Mouse (Mus musculus) limb, embryonic 15.5 days (tissue): ENCODE measurements around the gene Gm43951. TPM values are rescaled to one million over a fixed set of nuclear protein-coding genes. Genes with fewer than 3 reads are reported as not detected.
A peak's percentile ranks its signal among the peaks of the same experiment; 100 is the strongest.

ENCODE experiments used
- ATAC-seq: fragments of 200-750 bp; cut with Nextera tagmentation; 2 replicates; pipeline ENCODE4 v1.8.0; 2017; ENCODE audit warnings: low read depth, moderate TSS enrichment; ENCODE audit not compliant: insufficient number of reproducible peaks, low FRiP score, low TSS enrichment
- H3K27ac ChIP-seq: fragments of 300-500 bp; sonication (generic); 2 replicates; pipeline ENCODE4 v1.5.1; 2015; ENCODE audit warnings: moderate library complexity, mild to moderate bottlenecking, inconsistent platforms
- H3K27me3 ChIP-seq: fragments of 300-500 bp; sonication (generic); 2 replicates; pipeline ENCODE4 v1.6.1; 2015; ENCODE audit warnings: inconsistent platforms
- H3K36me3 ChIP-seq: fragments of 300-500 bp; sonication (generic); 2 replicates; pipeline ENCODE4 v1.6.1; 2015; ENCODE audit warnings: inconsistent platforms
- H3K4me1 ChIP-seq: fragments of 300-500 bp; sonication (generic); 2 replicates; pipeline ENCODE4 v1.6.1; 2015; ENCODE audit warnings: inconsistent platforms
- H3K4me2 ChIP-seq: fragments of 300-500 bp; sonication (generic); 2 replicates; pipeline ENCODE4 v1.6.1; 2015; ENCODE audit warnings: mild to moderate bottlenecking, inconsistent platforms
- H3K4me3 ChIP-seq: fragments of 300-500 bp; sonication (generic); 2 replicates; pipeline ENCODE4 v1.5.1; 2015; ENCODE audit warnings: mild to moderate bottlenecking, inconsistent platforms
- H3K9ac ChIP-seq: fragments of 300-500 bp; sonication (generic); 2 replicates; pipeline ENCODE4 v1.6.1; 2015; ENCODE audit warnings: inconsistent platforms
- H3K9me3 ChIP-seq: fragments of 300-500 bp; sonication (generic); 2 replicates; pipeline ENCODE4 v1.6.1; 2016; ENCODE audit warnings: inconsistent platforms
- WGBS: fragments of 180-500 bp; shearing (Covaris S2); methylation state at CpG from one replicate; pipeline ENCODE4 v1.1.7; 2015; 5-methylcytosine and 5-hydroxymethylcytosine counted together
- polyA plus RNA-seq: library from polyadenylated mRNA; unstranded; fragments of >200 nt; fragmentation: Nextera tagmentation; extraction: Ambion mirVana; gene quantifications from 2 replicates; pipeline ENCODE4 v1.2.1, GENCODE M21; 2015

The Gm43951 gene
- 0.29 and 0.56 TPM in 2 replicates for polyA plus RNA-seq

DNA sequence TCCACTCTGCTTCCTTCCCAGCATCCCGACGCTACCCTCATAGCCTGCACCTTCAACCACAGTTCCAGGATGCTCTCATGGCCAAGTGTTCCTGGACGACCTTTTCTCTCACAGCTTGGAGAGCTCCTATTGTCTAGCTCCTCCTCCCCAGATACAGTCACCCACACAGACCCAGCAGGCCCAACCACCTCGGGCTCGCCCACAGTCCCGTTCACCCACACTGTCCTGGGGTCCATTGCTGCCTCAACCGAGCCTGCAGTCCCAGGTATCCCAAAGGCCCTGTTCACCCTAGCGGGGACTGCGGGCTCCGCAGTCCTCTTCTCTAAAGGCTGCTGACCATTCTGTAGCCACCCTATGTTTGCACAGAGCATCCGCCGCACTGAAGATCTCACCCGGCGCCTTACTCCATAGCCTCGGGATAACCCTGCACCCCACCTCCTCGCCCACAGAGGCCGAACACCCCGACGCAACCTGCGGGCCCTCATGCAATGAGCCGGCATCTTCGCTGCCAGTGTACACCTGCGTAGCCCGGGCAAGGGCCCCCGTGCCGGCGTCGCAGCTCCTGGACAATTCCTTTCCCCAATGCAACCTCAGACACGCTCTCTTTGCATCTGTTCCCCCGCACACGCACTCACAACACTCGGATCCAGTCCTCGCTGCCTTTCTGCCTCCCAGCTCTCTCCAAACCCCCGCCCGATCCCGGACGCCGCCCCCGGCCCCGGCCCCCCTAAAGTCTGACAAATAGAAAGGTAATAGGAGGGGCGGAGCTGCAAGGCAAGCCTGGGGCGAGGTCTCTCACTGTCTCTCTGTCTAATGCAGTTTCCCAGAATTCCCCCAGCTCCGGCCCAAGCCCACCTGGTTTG lies at the start of gene Gm43951:
Gene Gm43951, minus strand, starts transcription at position 500 of the 863 bp plus-strand sequence.
- Histone ChIP-seq H3K4me2 (peak within 1 kb of the TSS; percentile 87), H3K4me3 (peak within 1 kb of the TSS; percentile 82), H3K27me3 (no peaks in the 10 kb centered on the region), H3K4me1 (peaks cover 25% of the 10 kb centered on the region), H3K9me3 (no peaks in the 10 kb centered on the region), H3K27ac (peak within 1 kb of the TSS; percentile 80), H3K36me3 (peaks cover 23% of the 10 kb centered on the region), H3K9ac (peak within 1 kb of the TSS; percentile 54)
- WGBS, result under 1% methylated on average over 43 of the region's 43 CpGs
- ATAC-seq, result no peak

GRCm38 (mm10) chr11:72256441-72256840 lies 49.8 kb upstream of the Gm43951 start:
- WGBS, result 81% methylated on average over 2 of the region's 2 CpGs
- H3K9ac ChIP-seq, result no peak overlapping the region
- no peak overlapping the region for H3K4me3 ChIP-seq

GRCm38 (mm10) chr11:72255629-72256028 lies 49.0 kb upstream of the Gm43951 start:
- no peak overlapping the region for H3K27ac ChIP-seq
- WGBS, result 92% methylated on average over 4 of the region's 4 CpGs
- H3K4me1 ChIP-seq, result no peaks in the 10 kb centered on the region
- ATAC-seq, result no peak
- no peaks in the 10 kb centered on the region for H3K27me3 ChIP-seq
- no peak overlapping the region for H3K4me3 ChIP-seq
- no peaks in the 10 kb centered on the region for H3K9me3 ChIP-seq
- H3K9ac ChIP-seq, result no peak overlapping the region
- H3K36me3 ChIP-seq, result no peaks in the 10 kb centered on the region
- no peak overlapping the region for H3K4me2 ChIP-seq

More at GRCm38 (mm10) chr11:72256441-72256840, 49.8 kb upstream of the Gm43951 start:
- Histone ChIP-seq H3K4me2 (no peak overlapping the region), H3K27me3 (no peaks in the 10 kb centered on the region), H3K27ac (no peak overlapping the region), H3K36me3 (no peaks in the 10 kb centered on the region), H3K4me1 (no peaks in the 10 kb centered on the region), H3K9me3 (no peaks in the 10 kb centered on the region)
- ATAC-seq, result no peak

GRCm38 (mm10) chr11:72245196-72245753 lies 38.6 kb upstream of the Gm43951 start:
- Histone ChIP-seq H3K27ac (no peak overlapping the region), H3K9ac (no peak overlapping the region), H3K4me1 (no peaks in the 10 kb centered on the region), H3K27me3 (peaks cover 4% of the 10 kb centered on the region; the same call in 1 of the 2 replicates), H3K4me3 (no peak overlapping the region), H3K4me2 (no peak overlapping the region), H3K9me3 (no peaks in the 10 kb centered on the region), H3K36me3 (no peaks in the 10 kb centered on the region)
- 55% methylated on average over 8 of the region's 8 CpGs for WGBS
- ATAC-seq, result no peak

GRCm38 (mm10) chr11:72240062-72240860 lies 33.6 kb upstream of the Gm43951 start:
- 67% methylated on average over 4 of the region's 4 CpGs for WGBS
- Histone ChIP-seq H3K9me3 (no peaks in the 10 kb centered on the region), H3K27ac (no peak overlapping the region), H3K4me1 (no peaks in the 10 kb centered on the region), H3K36me3 (no peaks in the 10 kb centered on the region), H3K9ac (no peak overlapping the region), H3K4me2 (no peak overlapping the region), H3K27me3 (no peaks in the 10 kb centered on the region), H3K4me3 (no peak overlapping the region)
- no peak for ATAC-seq

- Histone ChIP-seq H3K36me3 (no peaks in the 10 kb centered on the region), H3K9me3 (no peaks in the 10 kb centered on the region), H3K9ac (no peak overlapping the region), H3K4me3 (no peak overlapping the region), H3K4me1 (no peaks in the 10 kb centered on the region), H3K4me2 (no peak overlapping the region), H3K27ac (no peak overlapping the region), H3K27me3 (no peaks in the 10 kb centered on the region)
- WGBS, result 56% methylated on average over 5 of the region's 5 CpGs
- no peak for ATAC-seq
Observed at GRCm38 (mm10) chr11:72234013-72234412, 27.4 kb upstream of the Gm43951 start.

GRCm38 (mm10) chr11:72232991-72233390 lies 26.4 kb upstream of the Gm43951 start:
- Histone ChIP-seq H3K27me3 (no peaks in the 10 kb centered on the region), H3K4me1 (no peaks in the 10 kb centered on the region), H3K4me2 (no peak overlapping the region), H3K9ac (no peak overlapping the region), H3K27ac (no peak overlapping the region), H3K9me3 (no peaks in the 10 kb centered on the region), H3K36me3 (no peaks in the 10 kb centered on the region), H3K4me3 (no peak overlapping the region)
- ATAC-seq, result no peak
- 57% methylated on average over 1 of the region's 1 CpGs for WGBS

GRCm38 (mm10) chr11:72232068-72232467 lies 25.4 kb upstream of the Gm43951 start:
- Histone ChIP-seq H3K9ac (no peak overlapping the region), H3K27me3 (no peaks in the 10 kb centered on the region), H3K4me1 (no peaks in the 10 kb centered on the region), H3K9me3 (no peaks in the 10 kb centered on the region), H3K27ac (no peak overlapping the region), H3K4me3 (no peak overlapping the region), H3K36me3 (no peaks in the 10 kb centered on the region), H3K4me2 (no peak overlapping the region)
- WGBS, result 87% methylated on average over 7 of the region's 7 CpGs
- ATAC-seq, result no peak

DNA sequence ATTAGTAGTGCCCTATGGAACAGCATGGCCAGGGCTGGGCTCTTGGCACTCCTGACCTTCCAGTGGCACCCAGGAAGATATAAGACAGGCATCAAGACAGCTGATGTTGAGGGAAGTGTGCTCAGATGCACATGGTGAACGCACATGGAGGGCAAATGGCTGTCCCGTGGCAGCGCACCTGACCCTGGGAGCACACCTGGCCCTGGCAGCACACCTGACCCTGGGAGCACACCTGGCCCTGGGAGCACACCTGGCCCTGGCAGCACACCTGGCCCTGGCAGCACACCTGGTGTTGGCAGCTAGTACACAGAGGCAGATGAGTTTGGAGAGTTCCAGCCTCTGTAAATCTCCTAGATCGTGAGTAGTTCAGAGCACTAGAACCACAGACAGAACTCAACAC lies 21.9 kb upstream of the Gm43951 start:
- no peaks in the 10 kb centered on the region for H3K36me3 ChIP-seq
- ATAC-seq, result no peak
- H3K9me3 ChIP-seq, result no peaks in the 10 kb centered on the region

DNA sequence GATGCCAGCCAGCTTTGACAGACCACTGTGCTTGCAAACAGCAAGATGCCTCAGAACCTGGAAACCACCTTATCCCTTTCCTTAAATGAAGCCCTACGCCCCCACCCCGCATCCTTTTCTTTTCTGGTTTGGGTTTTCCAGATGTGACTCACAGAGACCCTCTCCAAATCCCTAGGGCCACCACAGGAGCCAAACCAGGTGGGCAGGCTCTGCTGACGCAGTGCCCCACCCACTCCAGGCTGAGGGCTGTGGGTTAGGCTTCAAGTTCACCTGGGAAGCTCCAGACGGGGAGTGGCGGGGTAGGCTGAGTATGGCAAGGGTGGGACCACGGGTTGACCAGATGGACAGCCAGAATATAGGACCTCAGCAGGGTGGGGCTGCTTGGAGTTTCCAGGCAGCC lies 20.3 kb upstream of the Gm43951 start:
- Histone ChIP-seq H3K27ac (no peak overlapping the region), H3K4me2 (no peak overlapping the region), H3K4me3 (no peak overlapping the region), H3K9me3 (no peaks in the 10 kb centered on the region), H3K36me3 (no peaks in the 10 kb centered on the region), H3K27me3 (no peaks in the 10 kb centered on the region), H3K4me1 (no peaks in the 10 kb centered on the region), H3K9ac (no peak overlapping the region)
- 80% methylated on average over 6 of the region's 6 CpGs for WGBS
- no peak for ATAC-seq

More for the DNA sequence above, 21.9 kb upstream of the Gm43951 start:
- Histone ChIP-seq H3K27ac (no peak overlapping the region), H3K9ac (no peak overlapping the region), H3K4me2 (no peak overlapping the region), H3K4me3 (no peak overlapping the region), H3K27me3 (no peaks in the 10 kb centered on the region), H3K4me1 (no peaks in the 10 kb centered on the region)
- WGBS, result 80% methylated on average over 4 of the region's 4 CpGs

DNA sequence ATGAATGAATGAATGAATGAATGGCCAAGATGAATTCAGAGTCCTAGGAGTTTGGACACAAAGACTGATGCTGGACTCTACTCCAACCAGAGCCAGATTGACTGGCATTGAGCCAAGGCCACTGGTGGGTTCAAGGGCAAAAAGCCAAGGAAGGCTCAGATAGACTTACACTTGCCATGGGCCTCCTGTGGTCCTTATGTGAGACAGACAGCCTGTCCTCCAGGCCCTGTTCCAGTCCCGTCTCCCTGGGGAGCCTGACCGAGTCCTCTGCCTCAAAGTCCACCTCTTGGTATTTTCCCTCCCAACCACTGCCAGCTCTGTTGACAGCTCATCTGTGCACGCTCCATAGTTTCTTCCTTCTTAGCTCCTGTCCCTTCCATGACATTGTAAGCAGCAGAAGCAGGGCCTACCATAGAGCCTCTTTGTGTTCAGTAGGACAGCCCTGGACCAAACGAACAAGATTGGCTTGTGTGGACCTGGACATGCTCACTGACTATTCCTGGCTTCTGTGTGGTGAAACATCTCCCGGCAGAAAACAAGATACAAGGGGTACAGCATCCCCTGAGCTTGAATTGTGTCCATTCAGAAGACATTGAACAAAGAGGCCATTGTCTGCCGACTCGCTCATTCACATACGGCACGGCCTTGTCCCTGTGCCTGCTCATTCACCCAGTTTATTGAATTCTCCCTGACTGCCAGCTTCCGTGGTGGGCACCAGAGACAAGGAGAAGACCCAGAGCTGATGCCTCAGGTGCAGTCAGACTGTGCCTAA lies 19.6 kb upstream of the Gm43951 start:
- no peak for ATAC-seq
- H3K27ac ChIP-seq, result no peak overlapping the region
- no peaks in the 10 kb centered on the region for H3K4me1 ChIP-seq
- H3K4me3 ChIP-seq, result no peak overlapping the region
- no peak overlapping the region for H3K9ac ChIP-seq
- no peaks in the 10 kb centered on the region for H3K27me3 ChIP-seq
- H3K9me3 ChIP-seq, result no peaks in the 10 kb centered on the region
- H3K36me3 ChIP-seq, result no peaks in the 10 kb centered on the region
- no peak overlapping the region for H3K4me2 ChIP-seq
- 71% methylated on average over 10 of the region's 10 CpGs for WGBS
